29 mouse cellular contexts compared by ENCODE assay signal in genomic region chr15:78332981-78333380, GRCm38 (mm10). TPM values are rescaled to one million over a fixed set of nuclear protein-coding genes. Genes with fewer than 3 reads are reported as not detected.
DNase-seq lines count a peak whose midpoint lies in the region; ATAC-seq and TF ChIP-seq lines count a peak whose summit lies in the region.
"Had no signal": no experiment of that assay in that cellular context is flagged by ENCODE, and none has a peak within 500 bp of the region (broad histone marks: within the 10 kb centered on the region; RNA-seq: fewer than 3 reads in every experiment).

No protein-coding gene starts in this region.

- H3K9me3 ChIP-seq in intestine, embryonic 15.5 days = no peaks in the 10 kb centered on the region
- H3K9me3 ChIP-seq: embryonic facial prominence, embryonic 10.5 days; embryonic facial prominence, embryonic 13.5 days; forebrain, embryonic 10.5 days; forebrain, embryonic 13.5 days; heart, embryonic 10.5 days; heart, embryonic 13.5 days had no signal

- no peaks in the 10 kb centered on the region for H3K36me3 ChIP-seq in thymus, adult 2 months (ENCODE audit: control insufficient read depth, insufficient read depth, low read length)
- no peaks in the 10 kb centered on the region for H3K36me3 ChIP-seq in intestine, embryonic 15.5 days
- H3K36me3 ChIP-seq: embryonic facial prominence, embryonic 10.5 days; embryonic facial prominence, embryonic 13.5 days; forebrain, embryonic 10.5 days; heart, embryonic 10.5 days; heart, embryonic 13.5 days had no signal

- H3K27ac ChIP-seq in thymus, adult 2 months (ENCODE audit: control insufficient read depth, insufficient read depth, low read length) = no peak overlapping the region
- H3K27ac ChIP-seq in intestine, embryonic 15.5 days = no peak overlapping the region
- H3K27ac ChIP-seq: embryonic facial prominence, embryonic 10.5 days; embryonic facial prominence, embryonic 13.5 days; forebrain, embryonic 10.5 days; forebrain, embryonic 13.5 days; heart, adult 2 months; heart, embryonic 10.5 days; heart, embryonic 13.5 days; hindbrain, embryonic 14.5 days; hindbrain, postnatal 0 days had no signal

- no peaks in the 10 kb centered on the region for H3K27me3 ChIP-seq in thymus, adult 2 months (ENCODE audit: control insufficient read depth, insufficient read depth, low read length)
- H3K27me3 ChIP-seq in intestine, embryonic 15.5 days (replicated peaks) = 0 out of 2 replicates have a peak, but pooled peaks cover 4% of the 10 kb centered on the region
- H3K27me3 ChIP-seq: embryonic facial prominence, embryonic 13.5 days; forebrain, embryonic 13.5 days had no signal

- ATAC-seq in intestine, embryonic 15.5 days = no peak
- ATAC-seq: activated CD4-positive, CD25-positive, alpha-beta regulatory T cell, adult 4 months; forebrain, embryonic 13.5 days; forebrain, embryonic 16.5 days; hindbrain, postnatal 0 days had no signal

- no peak overlapping the region for H3K4me3 ChIP-seq in thymus, adult 2 months (ENCODE audit: control insufficient read depth, insufficient read depth, low read length)
- no peak overlapping the region for H3K4me3 ChIP-seq in intestine, embryonic 15.5 days (replicated peaks)
- H3K4me3 ChIP-seq: embryonic facial prominence, embryonic 10.5 days; embryonic facial prominence, embryonic 13.5 days; forebrain, embryonic 10.5 days; forebrain, embryonic 13.5 days; heart, adult 2 months; heart, embryonic 10.5 days; heart, embryonic 13.5 days had no signal

- 18% methylated on average over 6 of the region's 6 CpGs for WGBS in thymus, adult 2 months
- WGBS in intestine, embryonic 15.5 days = 63% methylated on average over 6 of the region's 6 CpGs

- H3K4me1 ChIP-seq in thymus, adult 2 months (replicated peaks; ENCODE audit: control insufficient read depth, insufficient read depth, low read length) = no peaks in the 10 kb centered on the region
- H3K4me1 ChIP-seq in intestine, embryonic 15.5 days (replicated peaks) = no peaks in the 10 kb centered on the region
- H3K4me1 ChIP-seq: embryonic facial prominence, embryonic 10.5 days; embryonic facial prominence, embryonic 13.5 days; heart, embryonic 10.5 days; heart, embryonic 13.5 days had no signal

- peak; percentile 11 for DNase-seq in thymus, adult 2 months
- no peak for DNase-seq in thymus, adult 18-20 months
- peak; percentile 10 to 19 for DNase-seq in thymus, postnatal 10 days (ENCODE audit: low spot score in 2 of 2)
- DNase-seq in thymus, postnatal 36 days = peak; percentile 8 to 29
- DNase-seq in cerebellum, postnatal 4 days (ENCODE audit: low spot score in 2 of 2) = no peak
- DNase-seq in layer of hippocampus, adult 9-10 months (ENCODE audit: low spot score) = no peak
- DNase-seq: adrenal gland, adult 8-10 months; adrenal gland, postnatal 25 days; B cell, adult 2 months; cerebellum, adult 18-20 months; cerebellum, adult 9-10 months; cerebellum, postnatal 14 days; embryo, embryonic 11 days; gastrocnemius, postnatal 10 days; gastrocnemius, postnatal 36 days; heart, adult 2 months; heart, postnatal 14 days; heart, postnatal 4 days had no signal

- TF ChIP-seq POLR2A in thymus, adult 2 months (IDR thresholded peaks at IDR 0.05; ENCODE audit: control insufficient read depth, extremely low read depth, insufficient read depth, low read length, poor library complexity) = no peak

- no peak overlapping the region for H3K4me2 ChIP-seq in intestine, embryonic 15.5 days (replicated peaks)
- H3K4me2 ChIP-seq: embryonic facial prominence, embryonic 13.5 days; forebrain, embryonic 13.5 days; heart, embryonic 13.5 days; hindbrain, embryonic 14.5 days had no signal

- TF ChIP-seq CTCF in thymus, adult 2 months (IDR thresholded peaks at IDR 0.05; ENCODE audit: borderline replicate concordance, control insufficient read depth, extremely low read depth, insufficient read depth, low read length, poor library complexity) = no peak

- no peak overlapping the region for H3K9ac ChIP-seq in intestine, embryonic 15.5 days
- H3K9ac ChIP-seq: embryonic facial prominence, embryonic 13.5 days; forebrain, embryonic 13.5 days; heart, embryonic 13.5 days; hindbrain, embryonic 14.5 days had no signal

RNA-seq across cellular contexts. Expression of gene Csf2rb, which starts 7.4 kb away (rescaled TPM):
- 35.0 and 38.3 TPM in 2 replicates for polyA plus RNA-seq in thymus, adult 2 months (2012; rRNA removed)
- 1.4 and 2.0 TPM in 2 replicates for polyA plus RNA-seq in intestine, embryonic 15.5 days (2015; fragmentation: Nextera tagmentation; extraction: Ambion mirVana)

RNA-seq across cellular contexts. Expression of gene Csf2rb2, which starts 27.5 kb away (rescaled TPM):
- 17.2 and 19.9 TPM in 2 replicates for polyA plus RNA-seq in thymus, adult 2 months (2012; rRNA removed)
- polyA plus RNA-seq in intestine, embryonic 15.5 days (2015; fragmentation: Nextera tagmentation; extraction: Ambion mirVana) = 0.38 and 0.48 TPM in 2 replicates
- polyA plus RNA-seq: activated CD4-positive, CD25-positive, alpha-beta regulatory T cell, adult 4 months had no signal

Comparison
In these comparisons a context has a peak if more than half of its experiments do, and no peak if none do; other contexts are left out.
1. DNase-seq: peak in thymus, adult 2 months (single experiment), thymus, postnatal 10 days (2 of 2) and thymus, postnatal 36 days (2 of 2); none in thymus, adult 18-20 months (0 of 2), cerebellum, postnatal 4 days (0 of 2) and layer of hippocampus, adult 9-10 months (single experiment).
2. RNA of gene Csf2rb, which starts 7.4 kb away (polyA plus RNA-seq): 35.0 to 38.3 TPM in thymus, adult 2 months; 1.4 to 2.0 TPM in intestine, embryonic 15.5 days; every median in the first group is over 10 times any median in the second.
3. RNA of gene Csf2rb2, which starts 27.5 kb away (polyA plus RNA-seq): 17.2 to 19.9 TPM in thymus, adult 2 months; 0.38 to 0.48 TPM in intestine, embryonic 15.5 days; every median in the first group is over 10 times any median in the second.